Mouse (Mus musculus) embryonic fibroblast, embryonic 13.5 days (primary cell): Measurements from ENCODE around the gene Gp5. TPM values are rescaled to one million over a fixed set of nuclear protein-coding genes. Genes with fewer than 3 reads are reported as not detected.

Experiments
- H3K27ac ChIP-seq: 2 replicates; pipeline ENCODE4 v1.5.1; 2012; ENCODE audit warnings: low read length, control low read depth, inconsistent platforms; ENCODE audit not compliant: insufficient read depth
- H3K4me1 ChIP-seq: 2 replicates; pipeline ENCODE4 v1.6.1; 2011; ENCODE audit warnings: low read length; ENCODE audit not compliant: control insufficient read depth, insufficient read depth
- H3K4me3 ChIP-seq: 2 replicates; pipeline ENCODE4 v1.5.1; 2011; ENCODE audit warnings: mild to moderate bottlenecking, control low read depth, low read length; ENCODE audit not compliant: insufficient read depth
- CTCF ChIP-seq: IDR thresholded peaks from 2 replicates; pipeline ENCODE4 v1.5.1; 2011; ENCODE audit warnings: mild to moderate bottlenecking, control low read depth, low read length, moderate library complexity, borderline replicate concordance; ENCODE audit not compliant: insufficient read depth
- POLR2A ChIP-seq: IDR thresholded peaks from 2 replicates; pipeline ENCODE4 v1.6.1; 2011; ENCODE audit warnings: low read depth, mild to moderate bottlenecking, control low read depth, low read length, moderate library complexity
- polyA plus RNA-seq: library from polyadenylated mRNA; stranded (reverse); fragments of >200 nt; gene quantifications from 2 replicates; pipeline ENCODE4 v1.2.4, GENCODE M21; 2011; ENCODE audit warnings: low read depth; ENCODE audit not compliant: missing spikeins, insufficient read length

Gene Gp5
- polyA plus RNA-seq, 1 experiment = 0.54 TPM

GRCm38 (mm10) chr16:30303411-30303810 lies 7.2 kb downstream of the Gp5 start:
- H3K4me1 ChIP-seq = no peaks in the 10 kb centered on the region
- no peak overlapping the region for H3K4me3 ChIP-seq
- no peak overlapping the region for H3K27ac ChIP-seq
- TF ChIP-seq POLR2A (no peak), CTCF (no peak)

- no peak overlapping the region for H3K4me3 ChIP-seq
- TF ChIP-seq CTCF = no peak
- TF ChIP-seq POLR2A = no peak
- H3K27ac ChIP-seq = no peak overlapping the region
- H3K4me1 ChIP-seq = no peaks in the 10 kb centered on the region
Measured at GRCm38 (mm10) chr16:30302686-30303085, 7.9 kb downstream of the Gp5 start.

GRCm38 (mm10) chr16:30299711-30300277 lies 10.8 kb downstream of the Gp5 start:
- no peak for TF ChIP-seq POLR2A
- no peak for TF ChIP-seq CTCF
- H3K4me3 ChIP-seq = no peak overlapping the region
- no peak overlapping the region for H3K27ac ChIP-seq
- no peaks in the 10 kb centered on the region for H3K4me1 ChIP-seq

- TF ChIP-seq CTCF (no peak), POLR2A (no peak)
- Histone ChIP-seq H3K4me1 (no peaks in the 10 kb centered on the region), H3K27ac (no peak overlapping the region)
Measured at GRCm38 (mm10) chr16:30297450-30297849, 13.1 kb downstream of the Gp5 start.

GRCm38 (mm10) chr16:30296601-30297275 lies 13.8 kb downstream of the Gp5 start:
- Histone ChIP-seq H3K27ac (no peak overlapping the region), H3K4me1 (no peaks in the 10 kb centered on the region), H3K4me3 (no peak overlapping the region)
- TF ChIP-seq CTCF (no peak), POLR2A (no peak)

More at GRCm38 (mm10) chr16:30297450-30297849, 13.1 kb downstream of the Gp5 start:
- H3K4me3 ChIP-seq = no peak overlapping the region

GRCm38 (mm10) chr16:30295106-30295505 lies 15.5 kb downstream of the Gp5 start:
- TF ChIP-seq POLR2A (no peak), CTCF (no peak)

GRCm38 (mm10) chr16:30290436-30290835 lies 20.1 kb downstream of the Gp5 start:
- Histone ChIP-seq H3K27ac (no peak overlapping the region), H3K4me1 (no peaks in the 10 kb centered on the region), H3K4me3 (no peak overlapping the region)
- TF ChIP-seq POLR2A = no peak
- TF ChIP-seq CTCF = no peak

More at GRCm38 (mm10) chr16:30295106-30295505, 15.5 kb downstream of the Gp5 start:
- no peak overlapping the region for H3K27ac ChIP-seq
- no peaks in the 10 kb centered on the region for H3K4me1 ChIP-seq
- no peak overlapping the region for H3K4me3 ChIP-seq

GRCm38 (mm10) chr16:30285701-30286100 lies 24.9 kb downstream of the Gp5 start:
- H3K4me3 ChIP-seq = no peak overlapping the region
- H3K4me1 ChIP-seq = peaks cover 5% of the 10 kb centered on the region
- TF ChIP-seq CTCF (no peak), POLR2A (no peak)
- no peak overlapping the region for H3K27ac ChIP-seq

GRCm38 (mm10) chr16:30283743-30284337 lies 26.7 kb downstream of the Gp5 start:
- H3K4me3 ChIP-seq = no peak overlapping the region

More at GRCm38 (mm10) chr16:30283743-30284337, 26.7 kb downstream of the Gp5 start:
- Histone ChIP-seq H3K4me1 (peaks cover 8% of the 10 kb centered on the region), H3K27ac (no peak overlapping the region)
- peak; percentile 57; the same call in 1 of the 2 replicates for TF ChIP-seq CTCF
- TF ChIP-seq POLR2A = no peak
